Mouse (Mus musculus): ENCODE results near the gene Arsg. TPM values are rescaled to one million over a fixed set of nuclear protein-coding genes. Genes with fewer than 3 reads are reported as not detected.
"Not testable (repeated sequence)": the region's sequence is repeated elsewhere in the genome, so short reads cannot be mapped to it uniquely, and the experiment has no call there.

Arsg gene
- polyA plus RNA-seq, 1 experiment: not detected

GRCm38 (mm10) chr11:109611303-109612149 lies 138.4 kb downstream of the Arsg start, which contains the start of gene Wipi1:
Gene Wipi1 (minus strand): TSS chr11:109611967.
- peak within 1 kb of the TSS; percentile 95 for H3K4me3 ChIP-seq (ENCODE audit: insufficient read depth, low read depth, low read length)

GRCm38 (mm10) chr11:109612871-109613529 lies 139.8 kb downstream of the Arsg start:
- Histone ChIP-seq H3K4me1 (ENCODE audit: control insufficient read depth, insufficient read depth, low read length) (peaks cover 11% of the 10 kb centered on the region), H3K27ac (ENCODE audit: insufficient read depth, low read depth, low read length) (no peak overlapping the region), H3K4me3 (ENCODE audit: insufficient read depth, low read depth, low read length) (no peak overlapping the region)
- no peak for TF ChIP-seq CTCF (IDR thresholded peaks at IDR 0.05; ENCODE audit: insufficient read depth, low read depth, low read length)
- no peak for TF ChIP-seq POLR2A (IDR thresholded peaks at IDR 0.05; ENCODE audit: insufficient read depth, low read depth, low read length)
- 62% methylated on average over 7 of the region's 7 CpGs for WGBS

More at GRCm38 (mm10) chr11:109611303-109612149, 138.4 kb downstream of the Arsg start, which contains the start of gene Wipi1:
- Histone ChIP-seq H3K27ac (ENCODE audit: insufficient read depth, low read depth, low read length) (peak within 1 kb of the TSS; percentile 33; the same call in 1 of the 2 replicates), H3K4me1 (ENCODE audit: control insufficient read depth, insufficient read depth, low read length) (peaks cover 8% of the 10 kb centered on the region)
- TF ChIP-seq POLR2A (IDR thresholded peaks at IDR 0.05; ENCODE audit: insufficient read depth, low read depth, low read length): peak; percentile 51; the same call in 1 of the 2 replicates
- TF ChIP-seq CTCF (IDR thresholded peaks at IDR 0.05; ENCODE audit: insufficient read depth, low read depth, low read length): no peak
- under 1% methylated on average over 58 of the region's 58 CpGs for WGBS

- peaks cover 9% of the 10 kb centered on the region for H3K4me1 ChIP-seq (ENCODE audit: control insufficient read depth, insufficient read depth, low read length)
- WGBS: 72% methylated on average over 9 of the region's 9 CpGs
- TF ChIP-seq POLR2A (IDR thresholded peaks at IDR 0.05; ENCODE audit: insufficient read depth, low read depth, low read length): no peak
- H3K4me3 ChIP-seq (ENCODE audit: insufficient read depth, low read depth, low read length): no peak overlapping the region
- no peak overlapping the region for H3K27ac ChIP-seq (ENCODE audit: insufficient read depth, low read depth, low read length)
Measured at GRCm38 (mm10) chr11:109615286-109615685, 142.1 kb downstream of the Arsg start.

- Histone ChIP-seq H3K4me3 (ENCODE audit: insufficient read depth, low read depth, low read length) (no peak overlapping the region), H3K4me1 (ENCODE audit: control insufficient read depth, insufficient read depth, low read length) (peaks cover 3% of the 10 kb centered on the region; the same call in 1 of the 2 replicates), H3K27ac (ENCODE audit: insufficient read depth, low read depth, low read length) (no peak overlapping the region)
- TF ChIP-seq POLR2A (IDR thresholded peaks at IDR 0.05; ENCODE audit: insufficient read depth, low read depth, low read length): no peak
- no peak for TF ChIP-seq CTCF (IDR thresholded peaks at IDR 0.05; ENCODE audit: insufficient read depth, low read depth, low read length)
- WGBS: 54% methylated on average over 4 of the region's 4 CpGs
Measured at GRCm38 (mm10) chr11:109616352-109616751, 143.2 kb downstream of the Arsg start.

GRCm38 (mm10) chr11:109616766-109617165 lies 143.6 kb downstream of the Arsg start:
- no peak for TF ChIP-seq CTCF (IDR thresholded peaks at IDR 0.05; ENCODE audit: insufficient read depth, low read depth, low read length)
- no peak for TF ChIP-seq POLR2A (IDR thresholded peaks at IDR 0.05; ENCODE audit: insufficient read depth, low read depth, low read length)
- WGBS: 48% methylated on average over 4 of the region's 4 CpGs
- no peak overlapping the region for H3K4me3 ChIP-seq (ENCODE audit: insufficient read depth, low read depth, low read length)
- peaks cover 3% of the 10 kb centered on the region; the same call in 1 of the 2 replicates for H3K4me1 ChIP-seq (ENCODE audit: control insufficient read depth, insufficient read depth, low read length)
- no peak overlapping the region; the same call in 1 of the 2 replicates for H3K27ac ChIP-seq (ENCODE audit: insufficient read depth, low read depth, low read length)

- H3K27ac ChIP-seq (ENCODE audit: insufficient read depth, low read depth, low read length); H3K4me3 ChIP-seq (ENCODE audit: insufficient read depth, low read depth, low read length): not testable (repeated sequence)
- peaks cover 10% of the 10 kb centered on the region for H3K4me1 ChIP-seq (ENCODE audit: control insufficient read depth, insufficient read depth, low read length)
- 45% methylated on average over 8 of the region's 8 CpGs for WGBS
Measured at GRCm38 (mm10) chr11:109619055-109619454, 145.9 kb downstream of the Arsg start.

- TF ChIP-seq POLR2A (IDR thresholded peaks at IDR 0.05; ENCODE audit: insufficient read depth, low read depth, low read length): no peak
- TF ChIP-seq CTCF (IDR thresholded peaks at IDR 0.05; ENCODE audit: insufficient read depth, low read depth, low read length): no peak
- Histone ChIP-seq H3K27ac (ENCODE audit: insufficient read depth, low read depth, low read length) (no peak overlapping the region), H3K4me3 (ENCODE audit: insufficient read depth, low read depth, low read length) (no peak overlapping the region), H3K4me1 (ENCODE audit: control insufficient read depth, insufficient read depth, low read length) (peaks cover 10% of the 10 kb centered on the region)
- 77% methylated on average over 6 of the region's 6 CpGs for WGBS
Measured at GRCm38 (mm10) chr11:109620356-109620755, 147.2 kb downstream of the Arsg start.

- no peak for TF ChIP-seq CTCF (IDR thresholded peaks at IDR 0.05; ENCODE audit: insufficient read depth, low read depth, low read length)
- no peak for TF ChIP-seq POLR2A (IDR thresholded peaks at IDR 0.05; ENCODE audit: insufficient read depth, low read depth, low read length)
- 16% methylated on average over 2 of the region's 2 CpGs for WGBS
- Histone ChIP-seq H3K27ac (ENCODE audit: insufficient read depth, low read depth, low read length) (no peak overlapping the region), H3K4me1 (ENCODE audit: control insufficient read depth, insufficient read depth, low read length) (peaks cover 10% of the 10 kb centered on the region), H3K4me3 (ENCODE audit: insufficient read depth, low read depth, low read length) (no peak overlapping the region)
Measured at GRCm38 (mm10) chr11:109621183-109621582, 148.0 kb downstream of the Arsg start.

- H3K4me3 ChIP-seq (ENCODE audit: insufficient read depth, low read depth, low read length): no peak overlapping the region
- H3K27ac ChIP-seq (ENCODE audit: insufficient read depth, low read depth, low read length): no peak overlapping the region
- 34% methylated on average over 15 of the region's 15 CpGs for WGBS
- TF ChIP-seq POLR2A (IDR thresholded peaks at IDR 0.05; ENCODE audit: insufficient read depth, low read depth, low read length) (no peak), CTCF (IDR thresholded peaks at IDR 0.05; ENCODE audit: insufficient read depth, low read depth, low read length) (no peak)
- peaks cover 7% of the 10 kb centered on the region for H3K4me1 ChIP-seq (ENCODE audit: control insufficient read depth, insufficient read depth, low read length)
Measured at GRCm38 (mm10) chr11:109622518-109623037, 149.4 kb downstream of the Arsg start.

Other genes starting within 250 kb of the Arsg start
- gene Rgs9, start 175.2 kb upstream of the Arsg start, polyA plus RNA-seq (2012; ENCODE audit: insufficient read depth, insufficient read length, low replicate concordance, missing spikeins): not detected in 2 replicates
- not detected in 2 replicates for gene Gna13, start 110.5 kb upstream of the Arsg start, polyA plus RNA-seq (2012; ENCODE audit: insufficient read depth, insufficient read length, low replicate concordance, missing spikeins)
- not detected in 2 replicates for gene 9930022D16Rik, start 59.5 kb upstream of the Arsg start, polyA plus RNA-seq (2012; ENCODE audit: insufficient read depth, insufficient read length, low replicate concordance, missing spikeins)
- not detected in 2 replicates for gene Amz2, start 47.4 kb upstream of the Arsg start, polyA plus RNA-seq (2012; ENCODE audit: insufficient read depth, insufficient read length, low replicate concordance, missing spikeins)
- not detected in 2 replicates for gene Slc16a6, start 224 bp downstream of the Arsg start, polyA plus RNA-seq (2012; ENCODE audit: insufficient read depth, insufficient read length, low replicate concordance, missing spikeins)
- gene Wipi1, start 138.6 kb downstream of the Arsg start, polyA plus RNA-seq (2012; ENCODE audit: insufficient read depth, insufficient read length, low replicate concordance, missing spikeins): not detected in 2 replicates
- gene Prkar1a, start 176.0 kb downstream of the Arsg start, polyA plus RNA-seq (2012; ENCODE audit: insufficient read depth, insufficient read length, low replicate concordance, missing spikeins): 228 and 397 TPM in 2 replicates
- gene Fam20a, start 248.9 kb downstream of the Arsg start, polyA plus RNA-seq (2012; ENCODE audit: insufficient read depth, insufficient read length, low replicate concordance, missing spikeins): not detected in 2 replicates